Mouse (Mus musculus): Measurements from ENCODE around the gene Senp7.

DNA sequence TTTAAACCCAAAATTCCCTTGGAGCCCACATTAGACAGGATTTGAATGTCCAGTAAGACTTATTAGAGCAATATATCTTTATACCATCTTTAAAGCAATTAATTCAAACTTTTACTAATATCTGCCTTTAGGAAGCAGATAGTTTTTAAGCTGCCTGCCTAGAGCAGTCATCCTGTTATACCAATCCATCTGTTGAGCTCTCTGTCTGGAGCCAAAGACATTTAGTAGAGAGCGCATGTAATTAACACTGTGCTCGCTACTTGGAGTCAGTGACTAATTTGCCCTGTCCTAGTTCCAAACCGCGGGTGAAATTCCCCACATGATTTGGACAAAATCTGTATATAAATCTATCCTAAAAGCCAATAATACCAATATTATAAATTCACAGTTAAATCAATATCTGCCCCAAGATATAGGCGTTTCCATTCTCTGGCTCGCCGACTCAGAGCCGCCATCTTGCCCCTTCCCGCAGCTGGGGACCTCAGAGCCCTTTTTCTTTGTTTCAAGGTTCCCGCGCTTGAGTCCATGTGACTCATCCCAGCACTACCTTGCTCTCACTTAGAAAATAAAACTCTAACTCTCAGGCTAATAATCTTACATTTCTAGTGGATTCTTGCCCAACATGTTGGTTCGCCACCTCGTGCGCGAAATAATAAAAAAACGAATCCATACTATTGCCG, 96.9 kb downstream of the Senp7 start:
- TF ChIP-seq GATA1 (IDR thresholded peaks at IDR 0.05; ENCODE audit: borderline replicate concordance, low read length) (no peak), FLI1 (IDR thresholded peaks at IDR 0.05; ENCODE audit: low read length) (no peak)

Data from megakaryocyte, embryonic 14.5 days (primary cell).